Mouse (Mus musculus) MEL (cell line): ENCODE results near the gene Pcmt1.

ENCODE experiments used
- CHD1 ChIP-seq: IDR thresholded peaks from 2 replicates; pipeline ENCODE4 v1.6.1; 2012; ENCODE audit warnings: low read depth, mild to moderate bottlenecking, inconsistent platforms, low read length, improper control_type of control experiment
- CTCF ChIP-seq, 3 experiments: IDR thresholded peaks in 2 of 3; conservative IDR thresholded peaks in 1 of 3; 2 replicates each; pipeline ENCODE4 v1.5.1; 2011 to 2012; ENCODE audit warnings: low read length in 3 of 3, low read depth in 2 of 3, mild to moderate bottlenecking in 2 of 3, improper control_type of control experiment in 1 of 3, inconsistent platforms in 1 of 3, mixed read lengths in 1 of 3, moderate library complexity in 1 of 3; ENCODE audit not compliant: control insufficient read depth in 1 of 3, insufficient read depth in 1 of 3, poor library complexity in 1 of 3, severe bottlenecking in 1 of 3
- MAFK ChIP-seq: IDR thresholded peaks from 2 replicates; pipeline ENCODE4 v1.6.1; 2011; ENCODE audit warnings: low read depth, mild to moderate bottlenecking, low read length, improper control_type of control experiment, borderline replicate concordance
- MAZ ChIP-seq: IDR thresholded peaks from 2 replicates; pipeline ENCODE4 v1.6.1; 2012; ENCODE audit warnings: low read depth, mild to moderate bottlenecking, inconsistent platforms, low read length, improper control_type of control experiment
- MEF2A ChIP-seq: IDR thresholded peaks from 2 replicates; pipeline ENCODE4 v1.6.1; 2014; ENCODE audit warnings: low read depth, mild to moderate bottlenecking, inconsistent platforms, low read length, improper control_type of control experiment; ENCODE audit not compliant: poor library complexity, insufficient replicate concordance, severe bottlenecking; ENCODE audit errors: extremely low read depth
- POLR2A ChIP-seq, 2 experiments: IDR thresholded peaks; 2 replicates each; pipeline ENCODE4 v1.6.1; 2011 to 2012; ENCODE audit warnings: low read length in 2 of 2, mild to moderate bottlenecking in 2 of 2, control low read depth in 1 of 2, improper control_type of control experiment in 1 of 2, low read depth in 1 of 2, moderate library complexity in 1 of 2; ENCODE audit not compliant: control insufficient read depth in 1 of 2, insufficient read depth in 1 of 2, poor library complexity in 1 of 2
- POLR2AphosphoS2 ChIP-seq: IDR thresholded peaks from 2 replicates; pipeline ENCODE4 v1.6.1; 2011; ENCODE audit warnings: low read length, improper control_type of control experiment
- POLR2AphosphoS5 ChIP-seq: IDR thresholded peaks from 2 replicates; pipeline ENCODE4 v1.6.1; 2012; ENCODE audit warnings: low read depth, borderline replicate concordance, mild to moderate bottlenecking, inconsistent platforms, low read length, moderate library complexity, mixed read lengths
- TBP ChIP-seq: IDR thresholded peaks from 2 replicates; pipeline ENCODE4 v1.8.0; 2011; ENCODE audit warnings: low read depth, low read length, improper control_type of control experiment

- TF ChIP-seq CTCF (IDR thresholded peaks at IDR 0.05 in 2 of 3, conservative IDR thresholded peaks at IDR 0.05 in 1 of 3; ENCODE audit: control insufficient read depth in 1 of 3, insufficient read depth in 1 of 3, low read depth in 2 of 3, low read length in 3 of 3, poor library complexity in 1 of 3, severe bottlenecking in 1 of 3) (no peak), MAZ (no peak), POLR2AphosphoS5 (no peak), POLR2AphosphoS2 (no peak), POLR2A (IDR thresholded peaks at IDR 0.05; ENCODE audit: control insufficient read depth in 1 of 2, insufficient read depth in 1 of 2, low read depth in 1 of 2, low read length in 2 of 2, poor library complexity in 1 of 2) (no peak), MEF2A (no peak), TBP (no peak), MAFK (no peak), CHD1 (no peak)
These were observed 69.3 kb downstream of the Pcmt1 start for GRCm38 (mm10) chr10:7611647-7612046.
